Mouse (Mus musculus) right cerebral cortex, adult 18-20 months (tissue): ENCODE data around the gene Zfp146.
"Not testable (repeated sequence)": the region's sequence is repeated elsewhere in the genome, so short reads cannot be mapped to it uniquely, and the experiment has no call there.

Experiments
- DNase-seq: peaks from one replicate; pipeline ENCODE4 v3.0.0; 2022; ENCODE audit warnings: mixed read lengths

The Zfp146 gene

DNA sequence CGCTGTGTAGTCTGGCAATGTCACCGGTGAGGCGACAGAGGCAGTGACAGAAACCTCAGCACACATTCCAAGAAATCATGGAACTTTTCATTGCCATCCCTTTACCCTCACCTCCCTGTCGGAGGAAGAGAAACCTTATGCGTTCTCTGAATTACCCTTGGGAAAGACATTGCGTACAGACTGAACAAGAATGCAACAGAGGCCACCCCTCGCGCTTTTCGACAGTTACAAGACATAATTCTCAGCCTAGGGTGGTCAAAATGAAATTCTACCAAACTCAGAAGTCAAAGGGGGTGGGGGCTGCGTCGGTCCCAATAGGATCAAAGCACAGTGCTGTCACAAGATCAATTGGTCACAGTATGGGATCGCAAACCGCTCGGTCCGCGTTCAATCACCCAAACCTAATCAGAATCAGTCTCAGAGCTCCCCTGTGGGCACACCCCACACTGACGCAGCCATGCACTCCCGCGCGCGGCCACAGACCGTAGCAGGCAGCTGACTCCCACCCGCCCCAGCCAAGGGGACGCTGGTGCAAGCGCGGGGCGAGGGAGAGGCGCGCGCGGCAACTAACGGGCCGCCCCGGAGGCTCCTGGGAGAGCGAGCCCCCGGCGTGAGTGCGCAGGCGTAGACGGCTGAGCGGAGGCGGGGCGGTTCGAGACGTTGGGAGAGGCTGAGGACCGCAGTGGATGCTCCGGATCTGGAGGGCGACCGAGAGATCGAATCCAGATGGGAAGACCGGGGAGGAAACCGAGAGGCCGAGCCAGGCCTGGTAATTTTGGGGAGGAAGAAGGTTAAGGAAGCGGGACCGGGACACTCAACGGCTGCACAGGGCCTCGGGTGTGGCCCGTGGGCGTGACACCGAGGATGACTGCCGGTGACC is 48.0 kb downstream of the Zfp146 start, which contains the start of gene Zfp382:
Zfp382 (plus strand) TSS at position 635 of the 880 bp plus-strand sequence.
- peak; percentile 93 for DNase-seq

DNA sequence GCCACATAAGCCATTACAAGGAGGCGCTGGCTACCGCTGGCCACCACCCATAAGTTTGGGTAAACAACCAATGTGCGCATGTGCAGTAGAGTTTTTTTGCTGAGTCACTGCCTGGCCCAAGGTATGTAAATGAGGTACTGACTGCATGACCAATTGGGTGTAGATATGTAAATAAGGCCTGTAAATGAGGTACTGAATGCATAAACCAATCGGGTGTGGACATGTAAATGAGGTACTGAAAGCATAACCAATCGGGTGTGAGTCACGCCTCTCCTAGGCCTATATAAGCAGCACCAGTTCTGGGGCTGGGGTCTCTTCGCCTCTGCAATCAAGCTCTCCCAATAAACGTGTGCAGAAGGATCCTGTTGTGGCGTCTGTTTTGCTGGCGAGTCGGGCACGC is 51.6 kb downstream of the Zfp146 start:
- DNase-seq, result not testable (repeated sequence)

DNA sequence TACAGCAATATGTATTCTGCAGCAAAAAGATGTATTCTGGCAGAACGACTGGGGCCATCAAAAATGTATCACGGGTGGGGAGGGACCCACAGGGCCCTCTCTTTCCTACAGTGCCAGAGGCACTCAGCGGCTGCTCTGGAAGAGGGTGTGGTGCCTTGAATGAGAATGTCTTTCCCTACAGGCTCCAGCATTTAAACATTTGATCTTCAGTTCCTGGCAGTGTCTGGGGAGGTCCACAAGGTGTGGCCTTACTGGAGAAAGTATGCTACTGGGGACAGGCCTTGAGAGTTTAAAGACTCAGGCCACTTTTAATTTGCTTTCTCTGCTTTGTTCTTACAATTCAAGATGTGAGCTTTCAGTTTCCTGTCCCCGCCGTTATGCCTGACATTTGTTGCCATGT is 53.5 kb downstream of the Zfp146 start:
- no peak for DNase-seq
